Mouse (Mus musculus) hindbrain, embryonic 11.5 days (tissue): ENCODE data around the gene Acot9. TPM values are rescaled to one million over a fixed set of nuclear protein-coding genes. Genes with fewer than 3 reads are reported as not detected.

Experiments used
- polyA plus RNA-seq: library from polyadenylated mRNA; unstranded; fragments of >200 nt; fragmentation: Nextera tagmentation; extraction: Ambion mirVana; gene quantifications from 2 replicates; pipeline ENCODE4 v1.2.1, GENCODE M21; 2014

Gene Acot9
- polyA plus RNA-seq, 1 experiment from 2014 or later: 28.1 TPM

Other genes with a start within 250 kb of the Acot9 start
- gene Magea5, start 199.3 kb upstream of the Acot9 start, polyA plus RNA-seq: not detected in 2 replicates
- gene Magea1, start 172.7 kb upstream of the Acot9 start, polyA plus RNA-seq: not detected in 2 replicates
- gene Magea2, start 168.8 kb upstream of the Acot9 start, polyA plus RNA-seq: not detected in 2 replicates
- not detected in 2 replicates for gene Cldn34b2, start 134.0 kb upstream of the Acot9 start, polyA plus RNA-seq
- gene Sat1, start 46.0 kb upstream of the Acot9 start, polyA plus RNA-seq: 84.2 and 87.3 TPM in 2 replicates
- 234 and 249 TPM in 2 replicates for gene Prdx4, start 78.3 kb downstream of the Acot9 start, polyA plus RNA-seq